Mouse (Mus musculus) lung, adult 2 months (tissue): ENCODE results near the gene Oxsr1. TPM values are rescaled to one million over a fixed set of nuclear protein-coding genes. Genes with fewer than 3 reads are reported as not detected.

ENCODE experiments used
- DNase-seq: peaks from one replicate; pipeline ENCODE4 v3.0.0; 2022
- H3K4me1 ChIP-seq: fragments of 200-500 bp; 2 replicates; pipeline ENCODE4 v1.6.1; 2011; ENCODE audit warnings: low read length; ENCODE audit not compliant: control insufficient read depth, insufficient read depth
- H3K4me3 ChIP-seq: fragments of 200-500 bp; replicated peaks from 2 replicates; pipeline ENCODE3; 2011; ENCODE audit warnings: low read depth, mild to moderate bottlenecking, control low read depth, low read length; ENCODE audit errors: extremely low read depth
- CTCF ChIP-seq: fragments of 200-500 bp; IDR thresholded peaks from 2 replicates; pipeline ENCODE4 v1.5.1; 2011; ENCODE audit warnings: mild to moderate bottlenecking, low read length, control low read depth; ENCODE audit not compliant: insufficient read depth
- POLR2A ChIP-seq: fragments of 200-500 bp; IDR thresholded peaks from 2 replicates; pipeline ENCODE4 v1.6.1; 2011; ENCODE audit warnings: low read depth, mild to moderate bottlenecking, control low read depth, low read length, borderline replicate concordance; ENCODE audit errors: extremely low read depth
- WGBS: fragments of 180-500 bp; shearing (Covaris S2); methylation state at CpG from one replicate; pipeline ENCODE4 v1.1.7; 2018; 5-methylcytosine and 5-hydroxymethylcytosine counted together
- polyA plus RNA-seq: library from polyadenylated mRNA; depleted of rRNA; stranded (reverse); fragments of >200 nt; gene quantifications from 2 replicates; pipeline ENCODE4 v1.2.3, GENCODE M21; 2012

Oxsr1 gene
- polyA plus RNA-seq, 1 experiment, result 19.8 TPM

DNA sequence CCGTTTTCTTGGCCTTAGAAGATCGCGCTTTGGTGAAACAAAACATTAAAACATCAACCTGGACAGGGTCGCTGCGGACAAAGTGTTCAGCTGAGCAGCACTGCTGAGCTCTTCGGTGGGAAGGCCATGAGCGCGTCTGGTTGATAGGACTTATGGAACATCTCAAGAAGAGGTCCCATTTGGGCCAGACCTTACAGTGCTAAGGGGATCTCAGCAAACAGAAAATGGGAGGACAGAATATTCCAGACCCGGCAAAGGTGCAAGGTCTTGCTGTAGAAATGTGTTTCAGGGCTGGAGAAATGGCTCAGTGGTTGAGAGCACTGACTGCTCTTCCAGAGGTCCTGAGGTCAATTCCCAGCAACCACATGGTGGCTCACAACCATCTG lies 1.0 kb upstream of the Oxsr1 start:
- H3K4me1 ChIP-seq, result peaks cover 8% of the 10 kb centered on the region; the same call in 1 of the 2 replicates
- 3% methylated on average over 9 of the region's 9 CpGs for whole genome bisulfite sequencing
- TF ChIP-seq POLR2A (no peak), CTCF (no peak)
- peak overlapping the region; percentile 77 for H3K4me3 ChIP-seq
- DNase-seq, result no peak

- under 1% methylated on average over 59 of the region's 59 CpGs for WGBS
- H3K4me3 ChIP-seq, result peak overlapping the region; percentile 71
- peaks cover 8% of the 10 kb centered on the region; the same call in 1 of the 2 replicates for H3K4me1 ChIP-seq
- TF ChIP-seq POLR2A (no peak), CTCF (no peak)
- DNase-seq, result no peak
These were observed 616 bp downstream of the Oxsr1 start for GRCm38 (mm10) chr9:119321392-119322229.

GRCm38 (mm10) chr9:119320946-119321345 lies 1.3 kb downstream of the Oxsr1 start:
- DNase-seq, result no peak
- TF ChIP-seq CTCF (no peak), POLR2A (no peak)
- WGBS, result 13% methylated on average over 7 of the region's 7 CpGs

DNA sequence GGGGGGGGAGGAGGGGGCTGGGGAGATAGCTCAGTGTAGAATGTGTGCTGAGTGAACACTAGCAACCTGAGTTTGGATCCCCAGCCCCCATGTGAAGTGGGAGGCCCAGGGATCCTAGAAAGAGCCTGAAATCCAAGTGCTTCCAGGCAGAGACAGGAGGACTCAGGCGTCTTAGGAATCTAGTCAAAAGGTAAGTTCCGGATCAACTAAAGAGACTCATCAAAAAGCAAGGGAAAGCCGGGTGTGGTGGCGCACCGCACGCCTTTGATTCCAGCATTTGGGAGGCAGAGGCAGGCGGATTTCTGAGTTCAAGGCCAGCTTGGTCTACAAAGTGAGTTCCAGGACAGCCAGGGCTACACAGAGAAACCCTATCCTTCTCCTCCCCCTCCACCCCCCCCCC lies 1.8 kb downstream of the Oxsr1 start:
- no peak for TF ChIP-seq POLR2A
- no peak for TF ChIP-seq CTCF

More at GRCm38 (mm10) chr9:119320946-119321345, 1.3 kb downstream of the Oxsr1 start:
- Histone ChIP-seq H3K4me3 (peak overlapping the region; percentile 71), H3K4me1 (peaks cover 8% of the 10 kb centered on the region; the same call in 1 of the 2 replicates)

DNA sequence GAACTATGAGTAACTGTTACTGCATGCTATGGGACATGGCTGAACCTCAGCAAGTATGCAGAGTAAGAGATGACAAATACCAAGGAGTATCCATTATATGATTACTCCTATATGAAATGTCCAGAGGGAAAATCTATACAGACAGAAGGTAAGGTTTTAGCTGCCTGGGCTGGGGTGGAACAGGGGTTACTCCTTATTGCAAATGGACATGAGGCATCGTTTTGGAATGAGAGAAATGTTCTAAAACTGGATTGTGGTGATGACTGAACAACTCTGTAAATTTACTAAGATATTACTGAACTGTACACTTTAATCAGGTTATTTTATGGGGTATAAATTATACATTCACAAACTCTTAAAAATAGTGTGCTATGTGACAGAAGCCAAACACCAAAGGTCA lies 3.3 kb downstream of the Oxsr1 start:
- no peak overlapping the region for H3K4me3 ChIP-seq
- TF ChIP-seq POLR2A (no peak), CTCF (no peak)
- no peak for DNase-seq
- H3K4me1 ChIP-seq, result peaks cover 8% of the 10 kb centered on the region; the same call in 1 of the 2 replicates
- 79% methylated on average over 1 of the region's 1 CpGs for WGBS

More for the DNA sequence above, 1.8 kb downstream of the Oxsr1 start:
- 77% methylated on average over 7 of the region's 7 CpGs for WGBS
- H3K4me3 ChIP-seq, result no peak overlapping the region
- H3K4me1 ChIP-seq, result peaks cover 8% of the 10 kb centered on the region; the same call in 1 of the 2 replicates
- DNase-seq, result no peak

DNA sequence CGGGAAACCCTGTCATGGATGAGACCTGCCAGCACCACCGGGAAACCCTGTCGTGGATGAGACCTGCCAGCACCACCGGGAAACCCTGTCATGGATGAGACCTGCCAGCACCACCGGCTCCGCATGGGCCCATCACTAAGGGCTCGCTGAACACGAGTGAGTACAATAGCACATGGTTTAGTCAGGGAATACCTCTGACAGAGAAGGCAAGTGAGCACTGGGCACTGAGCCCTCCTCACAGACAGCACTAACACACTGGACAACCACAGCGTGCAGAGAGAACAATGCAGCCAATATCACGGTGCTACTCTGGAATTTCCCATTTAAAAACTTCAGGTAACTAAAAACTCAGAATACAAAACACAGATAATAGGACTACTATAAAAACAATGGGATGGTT lies 9.1 kb downstream of the Oxsr1 start:
- H3K4me1 ChIP-seq, result peaks cover 2% of the 10 kb centered on the region
- no peak for DNase-seq
- no peak overlapping the region for H3K4me3 ChIP-seq
- TF ChIP-seq POLR2A (no peak), CTCF (no peak)
- 83% methylated on average over 10 of the region's 10 CpGs for WGBS

DNA sequence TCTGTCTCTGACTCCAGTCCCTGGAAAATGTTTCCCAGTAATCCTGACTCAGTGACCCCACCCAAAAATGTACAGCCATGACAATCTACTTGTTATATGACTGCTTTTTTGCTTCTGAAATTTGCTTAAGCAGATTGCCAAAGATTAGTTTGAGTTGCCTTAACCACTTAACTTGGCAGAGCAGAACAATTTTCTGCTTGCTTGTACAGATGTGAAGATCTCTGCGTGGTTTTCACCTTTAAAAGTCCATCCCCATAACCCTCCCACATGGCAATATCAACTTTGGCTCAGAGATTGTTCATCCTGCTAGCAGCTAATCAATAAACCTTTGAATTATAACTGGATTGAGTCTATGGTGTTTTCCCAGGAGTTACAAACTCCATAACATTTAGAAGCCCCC lies 13.2 kb downstream of the Oxsr1 start:
- no peak for TF ChIP-seq POLR2A
- no peak for TF ChIP-seq CTCF
- Histone ChIP-seq H3K4me1 (peaks cover 2% of the 10 kb centered on the region), H3K4me3 (no peak overlapping the region)
- WGBS, result 82% methylated on average over 1 of the region's 1 CpGs
- DNase-seq, result no peak

- WGBS, result 82% methylated on average over 7 of the region's 7 CpGs
- Histone ChIP-seq H3K4me1 (peaks cover 2% of the 10 kb centered on the region), H3K4me3 (no peak overlapping the region)
- no peak for DNase-seq
- no peak for TF ChIP-seq CTCF
- no peak for TF ChIP-seq POLR2A
These were observed 16.4 kb downstream of the Oxsr1 start for GRCm38 (mm10) chr9:119305863-119306262.

GRCm38 (mm10) chr9:119298563-119298962 lies 23.7 kb downstream of the Oxsr1 start:
- DNase-seq, result no peak
- WGBS, result 87% methylated on average over 3 of the region's 3 CpGs
- TF ChIP-seq POLR2A, result no peak
- no peak for TF ChIP-seq CTCF
- Histone ChIP-seq H3K4me1 (no peaks in the 10 kb centered on the region), H3K4me3 (no peak overlapping the region)

- DNase-seq, result no peak
- no peaks in the 10 kb centered on the region for H3K4me1 ChIP-seq
- WGBS, result 82% methylated on average over 6 of the region's 6 CpGs
- TF ChIP-seq POLR2A (no peak), CTCF (no peak)
- no peak overlapping the region for H3K4me3 ChIP-seq
These were observed 24.5 kb downstream of the Oxsr1 start for GRCm38 (mm10) chr9:119297696-119298095.
